Mouse (Mus musculus) erythroblast, embryonic 14.5 days (primary cell): Measurements from ENCODE around the gene Ubp1.

Experiments
- GATA1 ChIP-seq: IDR thresholded peaks from 2 replicates; pipeline ENCODE4 v1.6.1; 2012; ENCODE audit warnings: low read length, inconsistent platforms, mixed read lengths
- TAL1 ChIP-seq: IDR thresholded peaks from 3 replicates; pipeline ENCODE4 v1.6.1; 2012; ENCODE audit warnings: low read length, inconsistent platforms, mixed read lengths

DNA sequence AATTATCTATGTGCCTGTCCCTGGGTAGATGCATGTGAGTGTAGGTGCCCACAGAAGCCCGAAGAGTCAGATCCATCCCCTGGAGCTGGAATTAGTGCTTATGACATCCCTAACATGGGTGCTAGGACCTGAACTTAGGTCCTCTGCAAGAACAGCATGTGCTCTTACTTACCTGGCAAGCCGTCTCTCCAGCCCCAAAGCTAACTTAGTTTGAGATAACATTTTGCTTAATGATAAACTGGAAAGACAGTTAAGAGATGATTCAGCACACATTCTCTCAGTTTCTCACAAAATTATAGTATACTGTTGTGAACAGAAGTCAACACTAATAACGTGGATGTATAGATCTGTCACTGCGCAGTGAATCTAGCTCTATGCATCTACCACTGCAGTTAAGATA lies 36.1 kb downstream of the Ubp1 start:
- no peak for TF ChIP-seq GATA1
- TF ChIP-seq TAL1: no peak
